Mouse (Mus musculus) left cerebral cortex, adult 11 months (tissue): ENCODE measurements at regions not wholly inside any gene's neighbourhood (a gene's known extent, or its start where the extent isn't known, plus 50 kb on each side); places are given as distances from the start of the nearest gene placed in this dataset.

Source experiments
- DNase-seq: peaks from one replicate; pipeline ENCODE4 v3.0.0; 2022; ENCODE audit warnings: low spot score

GRCm38 (mm10) chr8:29274668-29275067 is 1827.2 kb downstream of the Poteg start:
- no peak for DNase-seq

- DNase-seq: no peak
Observed at GRCm38 (mm10) chr8:29278711-29279110, 1831.2 kb downstream of the Poteg start.

- DNase-seq: no peak
Observed at GRCm38 (mm10) chr8:29279276-29279675, 1831.8 kb downstream of the Poteg start.

- DNase-seq: peak; percentile 15
Observed at GRCm38 (mm10) chr8:29290386-29290785, 1842.9 kb downstream of the Poteg start.
